ENCODE assay signal across 25 mouse cellular contexts in genomic region chr2:147086441-147086840, GRCm38 (mm10). TPM values are rescaled to one million over a fixed set of nuclear protein-coding genes. Genes with fewer than 3 reads are reported as not detected.
DNase-seq lines count a peak whose midpoint lies in the region; ATAC-seq and TF ChIP-seq lines count a peak whose summit lies in the region.
"Had no signal": no experiment of that assay in that cellular context is flagged by ENCODE, and none has a peak within 500 bp of the region (broad histone marks: within the 10 kb centered on the region; RNA-seq: fewer than 3 reads in every experiment).

No protein-coding gene starts in this region.

- H3K9ac ChIP-seq in hindbrain, embryonic 11.5 days (ENCODE audit: low read depth, low read length) = no peak overlapping the region
- no peak overlapping the region for H3K9ac ChIP-seq in hindbrain, embryonic 14.5 days
- no peak overlapping the region for H3K9ac ChIP-seq in midbrain, embryonic 11.5 days (ENCODE audit: low read length)
- H3K9ac ChIP-seq in midbrain, postnatal 0 days (replicated peaks; ENCODE audit: low read length, poor library complexity, severe bottlenecking) = no peak overlapping the region
- H3K9ac ChIP-seq: embryonic facial prominence, embryonic 12.5 days; forebrain, embryonic 13.5 days; forebrain, embryonic 15.5 days had no signal

- peaks cover 59% of the 10 kb centered on the region for H3K27me3 ChIP-seq in hindbrain, embryonic 11.5 days (ENCODE audit: control insufficient read depth, insufficient read depth, low read length)
- H3K27me3 ChIP-seq in hindbrain, embryonic 14.5 days (ENCODE audit: control insufficient read depth, insufficient read depth, low read length) = peaks cover 81% of the 10 kb centered on the region
- peaks cover 62% of the 10 kb centered on the region for H3K27me3 ChIP-seq in midbrain, embryonic 11.5 days (ENCODE audit: control insufficient read depth, insufficient read depth, low read length)
- peaks cover 51% of the 10 kb centered on the region for H3K27me3 ChIP-seq in midbrain, postnatal 0 days (ENCODE audit: insufficient read depth, low read length)
- H3K27me3 ChIP-seq: CH12.LX had no signal

- no peaks in the 10 kb centered on the region for H3K9me3 ChIP-seq in hindbrain, embryonic 11.5 days (ENCODE audit: control insufficient read depth, low read length)
- H3K9me3 ChIP-seq in hindbrain, embryonic 14.5 days (ENCODE audit: control insufficient read depth, low read length) = no peaks in the 10 kb centered on the region
- no peaks in the 10 kb centered on the region for H3K9me3 ChIP-seq in midbrain, embryonic 11.5 days (ENCODE audit: control insufficient read depth, low read length)
- H3K9me3 ChIP-seq in midbrain, postnatal 0 days (ENCODE audit: low read length) = no peaks in the 10 kb centered on the region
- H3K9me3 ChIP-seq: embryonic facial prominence, embryonic 10.5 days; embryonic facial prominence, embryonic 12.5 days; forebrain, embryonic 13.5 days; forebrain, embryonic 15.5 days had no signal

- H3K4me1 ChIP-seq in hindbrain, embryonic 11.5 days (replicated peaks; ENCODE audit: control insufficient read depth, insufficient read depth, low read length) = no peaks in the 10 kb centered on the region
- 0 out of 2 replicates have a peak, but pooled peaks cover 4% of the 10 kb centered on the region for H3K4me1 ChIP-seq in hindbrain, embryonic 14.5 days (replicated peaks; ENCODE audit: control insufficient read depth, insufficient read depth, low read length)
- peaks cover 8% of the 10 kb centered on the region for H3K4me1 ChIP-seq in midbrain, embryonic 11.5 days (ENCODE audit: control insufficient read depth, insufficient read depth, low read length)
- no peaks in the 10 kb centered on the region for H3K4me1 ChIP-seq in midbrain, postnatal 0 days (ENCODE audit: insufficient read depth, low read length)

- H3K4me2 ChIP-seq in hindbrain, embryonic 11.5 days (replicated peaks; ENCODE audit: low read depth, low read length) = no peak overlapping the region
- H3K4me2 ChIP-seq in hindbrain, embryonic 14.5 days (replicated peaks) = no peak overlapping the region
- no peak overlapping the region for H3K4me2 ChIP-seq in midbrain, embryonic 11.5 days
- no peak overlapping the region for H3K4me2 ChIP-seq in midbrain, postnatal 0 days (ENCODE audit: low read depth, low read length, poor library complexity, severe bottlenecking)
- H3K4me2 ChIP-seq: embryonic facial prominence, embryonic 12.5 days; forebrain, embryonic 13.5 days; forebrain, embryonic 15.5 days had no signal

- no peak overlapping the region for H3K4me3 ChIP-seq in hindbrain, embryonic 11.5 days (ENCODE audit: low read depth, low read length)
- H3K4me3 ChIP-seq in hindbrain, embryonic 14.5 days (replicated peaks; ENCODE audit: low read length) = no peak overlapping the region
- no peak overlapping the region for H3K4me3 ChIP-seq in midbrain, embryonic 11.5 days (ENCODE audit: low read depth, low read length)
- H3K4me3 ChIP-seq in midbrain, postnatal 0 days (ENCODE audit: low read depth, low read length) = no peak overlapping the region
- H3K4me3 ChIP-seq: embryonic facial prominence, embryonic 10.5 days; embryonic facial prominence, embryonic 12.5 days; forebrain, embryonic 13.5 days; forebrain, embryonic 15.5 days had no signal

- no peak for ATAC-seq in hindbrain, embryonic 11.5 days (ENCODE audit: low FRiP score)
- no peak for ATAC-seq in hindbrain, embryonic 14.5 days (ENCODE audit: low FRiP score)
- ATAC-seq in midbrain, embryonic 11.5 days (ENCODE audit: low FRiP score) = no peak
- ATAC-seq in midbrain, postnatal 0 days (ENCODE audit: low FRiP score) = no peak
- ATAC-seq: CD4-positive, CD25-positive, alpha-beta regulatory T cell, adult 4 months; forebrain, embryonic 13.5 days; forebrain, embryonic 15.5 days had no signal

- TF ChIP-seq CTCF in midbrain, postnatal 0 days (IDR thresholded peaks at IDR 0.05) = no peak

- intact Hi-C loops in left cerebral cortex, postnatal 4 days (cut with DNase I) = loop anchor here (10.0 kb wide), 1 partner anchor 98 kb away; no protein-coding TSS in a partner anchor

- H3K36me3 ChIP-seq in hindbrain, embryonic 11.5 days (ENCODE audit: control insufficient read depth, insufficient read depth, low read length) = no peaks in the 10 kb centered on the region
- no peaks in the 10 kb centered on the region for H3K36me3 ChIP-seq in hindbrain, embryonic 14.5 days (replicated peaks; ENCODE audit: control insufficient read depth, insufficient read depth)
- no peaks in the 10 kb centered on the region for H3K36me3 ChIP-seq in midbrain, embryonic 11.5 days (ENCODE audit: control insufficient read depth, insufficient read depth, low read length)
- H3K36me3 ChIP-seq in midbrain, postnatal 0 days (ENCODE audit: insufficient read depth, low read length) = no peaks in the 10 kb centered on the region
- H3K36me3 ChIP-seq: embryonic facial prominence, embryonic 10.5 days; embryonic facial prominence, embryonic 12.5 days; forebrain, embryonic 15.5 days had no signal

- WGBS in hindbrain, embryonic 11.5 days = 20% methylated on average over 5 of the region's 5 CpGs
- 14% methylated on average over 5 of the region's 5 CpGs for WGBS in hindbrain, embryonic 14.5 days
- WGBS in midbrain, embryonic 11.5 days = 13% methylated on average over 5 of the region's 5 CpGs
- WGBS in midbrain, postnatal 0 days = 11% methylated on average over 5 of the region's 5 CpGs

- no peak overlapping the region for H3K27ac ChIP-seq in hindbrain, embryonic 11.5 days (ENCODE audit: low read depth, low read length)
- no peak overlapping the region for H3K27ac ChIP-seq in hindbrain, embryonic 14.5 days
- no peak overlapping the region for H3K27ac ChIP-seq in midbrain, embryonic 11.5 days (ENCODE audit: low read depth, low read length)
- H3K27ac ChIP-seq in midbrain, postnatal 0 days (ENCODE audit: low read depth, low read length) = no peak overlapping the region
- H3K27ac ChIP-seq: embryonic facial prominence, embryonic 10.5 days; embryonic facial prominence, embryonic 12.5 days; forebrain, embryonic 13.5 days; forebrain, embryonic 15.5 days had no signal

- DNase-seq in hindbrain, embryonic 11.5 days (ENCODE audit: low spot score) = peak; percentile 31
- no peak for DNase-seq in hindbrain, embryonic 14.5 days (ENCODE audit: low spot score)
- peak; percentile 91 for DNase-seq in midbrain, embryonic 11.5 days (ENCODE audit: low spot score, missing footprints)
- no peak for DNase-seq in midbrain, postnatal 0 days (ENCODE audit: low spot score)
- peak; percentile 23 for DNase-seq in retina, postnatal 1 day
- DNase-seq in retina, embryonic 14.5 days (ENCODE audit: low spot score) = no peak
- DNase-seq in induced T-regulatory cell, adult 2 months (ENCODE audit: low read depth) = peak; percentile 22
- DNase-seq in left cerebral cortex, postnatal 4 days = no peak
- DNase-seq: adrenal gland, adult 2 months; adrenal gland, postnatal 10 days; adrenal gland, postnatal 25 days; cerebellum, adult 11-12 months; cerebellum, adult 2 months; cerebellum, adult 9-10 months; cerebellum, postnatal 25 days had no signal

RNA-seq across cellular contexts. Expression of gene Nkx2-4, which starts 1.2 kb away (rescaled TPM):
- 0.11 TPM in 1 of 2 replicates, not detected in the other for polyA plus RNA-seq in hindbrain, embryonic 11.5 days (2014; fragmentation: Nextera tagmentation; extraction: Ambion mirVana)
- not detected in 2 replicates for polyA plus RNA-seq in hindbrain, embryonic 14.5 days (2014; fragmentation: Nextera tagmentation; extraction: Ambion mirVana)
- 3.0 and 4.3 TPM in 2 replicates for polyA plus RNA-seq in midbrain, embryonic 11.5 days (2014; fragmentation: Nextera tagmentation; extraction: Ambion mirVana)
- 1.2 and 1.5 TPM in 2 replicates for total RNA-seq in midbrain, postnatal 0 days (2014; rRNA removed)
- 3.1 and 5.5 TPM in 2 replicates for polyA plus RNA-seq in midbrain, postnatal 0 days (2015; fragmentation: Nextera tagmentation; extraction: Ambion mirVana)
- not detected for total RNA-seq in left cerebral cortex, postnatal 4 days (2021)
- total RNA-seq: adrenal gland, adult 2 months; adrenal gland, postnatal 10 days; adrenal gland, postnatal 25 days; adrenal gland, postnatal 4 days; CH12.LX had no signal
- polyA plus RNA-seq: adrenal gland, adult 2 months; CD4-positive, CD25-positive, alpha-beta regulatory T cell, adult 4 months; cerebellum, adult 2 months; cortical plate, adult 2 months; embryonic facial prominence, embryonic 14.5 days; G1E had no signal

Comparison
In these comparisons a context has a peak if more than half of its experiments do, and no peak if none do; other contexts are left out.
1. DNase-seq: peak in hindbrain, embryonic 11.5 days (single experiment), midbrain, embryonic 11.5 days (single experiment), retina, postnatal 1 day (single experiment) and induced T-regulatory cell, adult 2 months (single experiment); none in hindbrain, embryonic 14.5 days (single experiment), midbrain, postnatal 0 days (single experiment), retina, embryonic 14.5 days (single experiment) and left cerebral cortex, postnatal 4 days (single experiment).